Mouse (Mus musculus): ENCODE results near the gene Slc30a9. TPM values are rescaled to one million over a fixed set of nuclear protein-coding genes. Genes with fewer than 3 reads are reported as not detected.

Slc30a9 gene
- 100 to 1,000 TPM; 189 to 191 TPM for total RNA-seq (2021)
- long read RNA-seq, full-length matches to known transcripts, result 278 of 314 reads
- long read RNA-seq, partial matches to known transcripts, result 10 of 314 reads
- long read RNA-seq, other reads (novel, unspliced or antisense), result 26 of 314 reads

DNA sequence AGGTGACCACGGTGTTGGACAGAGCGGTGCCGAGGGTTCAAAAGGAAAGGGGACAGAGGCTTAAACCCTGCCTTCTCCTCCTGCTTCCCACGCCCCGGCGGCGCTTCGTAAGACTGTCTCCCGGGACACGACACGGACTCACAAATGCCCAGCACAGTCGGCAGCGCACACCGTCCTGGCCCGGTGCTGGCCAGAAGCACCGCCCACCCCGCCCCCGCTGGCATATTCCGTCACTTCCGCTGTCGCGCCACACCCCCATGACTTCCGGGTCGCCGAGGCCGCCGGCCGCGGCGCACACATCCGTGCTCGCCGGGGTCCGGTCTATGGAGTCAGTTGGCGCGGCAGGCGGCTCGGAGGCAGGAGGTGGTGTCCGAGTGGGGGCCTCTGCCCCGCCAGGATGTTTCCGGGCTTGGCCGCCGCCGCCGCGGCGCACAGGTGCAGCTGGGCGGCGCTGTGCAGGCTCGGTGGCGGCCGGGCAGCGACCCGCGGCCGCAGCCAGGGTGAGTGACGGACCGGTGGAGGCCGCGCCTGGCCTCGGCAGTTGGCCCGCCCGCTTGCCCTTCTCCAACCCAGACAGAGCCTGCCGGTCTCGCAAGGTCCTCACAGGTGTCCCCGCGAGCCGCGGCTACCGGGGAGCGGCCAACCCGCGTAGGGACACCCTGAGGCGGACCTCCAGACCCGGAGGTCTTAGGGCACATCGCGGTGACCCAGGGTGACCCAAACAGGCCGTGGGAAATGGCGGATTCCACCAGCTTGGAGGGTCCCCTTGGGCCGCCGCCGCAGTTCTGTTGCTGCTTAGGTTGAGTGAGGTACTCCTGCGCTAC lies at the start of gene Slc30a9:
Slc30a9 (plus strand) TSS at position 258 of the 824 bp plus-strand sequence.
- peak; percentile 86 to 93 for DNase-seq (ENCODE audit: low spot score in 2 of 2)

- no peak for DNase-seq (ENCODE audit: low spot score in 2 of 2)
These were observed 48.3 kb upstream of the Slc30a9 start for GRCm38 (mm10) chr5:67258473-67258872.

DNA sequence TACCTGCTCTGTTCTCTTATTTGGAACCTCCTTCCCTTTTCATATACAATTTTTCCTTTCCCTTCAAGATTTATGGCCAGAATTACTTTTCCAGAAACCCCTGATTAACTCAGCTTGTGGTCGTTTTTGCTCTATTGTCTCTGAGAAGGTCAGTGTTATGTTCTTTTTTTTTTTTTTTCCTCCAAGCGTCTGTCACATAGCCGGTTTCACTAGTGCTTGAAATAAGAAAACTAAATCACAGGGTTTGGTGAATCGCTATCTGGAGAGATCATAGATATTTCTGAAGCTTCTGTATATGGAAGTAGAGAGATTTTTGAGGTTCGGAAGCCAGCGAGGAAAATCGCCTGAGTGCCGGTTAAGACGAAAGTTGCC lies 46.6 kb upstream of the Slc30a9 start:
- no peak for DNase-seq (ENCODE audit: low spot score in 2 of 2)

- peak; percentile 93 to 97 for DNase-seq (ENCODE audit: low spot score in 2 of 2)
These were observed 46.0 kb upstream of the Slc30a9 start, which contains the start of gene Tmem33 for GRCm38 (mm10) chr5:67260531-67261371. Tmem33 (plus strand) TSS chr5:67260565.

GRCm38 (mm10) chr5:67262964-67263363 lies 43.8 kb upstream of the Slc30a9 start:
- no peak for DNase-seq (ENCODE audit: low spot score in 2 of 2)

DNA sequence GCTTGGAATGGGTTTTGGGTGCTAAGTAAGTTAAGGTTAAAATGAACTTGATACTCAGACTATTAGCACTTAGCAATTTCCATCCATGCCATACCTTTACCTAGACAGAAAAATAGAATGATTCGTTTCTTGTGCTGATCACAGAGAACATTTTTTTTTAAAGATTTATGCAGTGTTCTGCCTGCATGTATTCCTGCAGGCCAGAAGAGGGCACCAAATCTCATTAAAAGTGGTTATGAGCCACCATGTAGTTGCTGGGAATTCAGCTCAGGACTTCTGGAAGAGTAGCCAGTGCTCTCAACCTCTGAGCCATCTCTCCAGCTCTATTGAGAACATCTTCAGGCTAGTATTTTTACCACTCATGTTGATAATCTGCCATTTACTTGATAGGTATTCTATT lies 40.6 kb upstream of the Slc30a9 start:
- DNase-seq (ENCODE audit: low spot score in 2 of 2), result no peak

- DNase-seq (ENCODE audit: low spot score in 2 of 2), result no peak
These were observed 37.4 kb upstream of the Slc30a9 start for GRCm38 (mm10) chr5:67269309-67269708.

DNA sequence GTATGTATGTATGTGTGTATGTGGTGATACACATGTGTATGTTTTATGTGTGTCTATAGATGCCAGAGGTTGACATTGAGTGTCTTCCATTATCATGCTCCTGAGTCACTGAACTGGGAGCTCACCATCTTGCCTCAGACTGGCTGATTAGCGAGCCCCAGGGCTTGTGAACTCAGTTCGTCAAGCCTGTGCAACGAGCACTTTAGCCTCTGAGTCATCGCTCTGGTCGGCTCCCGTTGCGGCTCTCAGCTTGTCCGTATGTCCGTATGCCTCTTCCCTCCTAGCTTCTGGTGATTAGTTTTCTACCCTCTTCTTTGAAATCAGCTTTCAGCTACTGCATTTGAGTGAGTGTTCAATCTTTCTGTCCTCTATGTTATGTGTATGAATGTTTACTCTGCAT lies 27.3 kb upstream of the Slc30a9 start:
- no peak for DNase-seq (ENCODE audit: low spot score in 2 of 2)

DNA sequence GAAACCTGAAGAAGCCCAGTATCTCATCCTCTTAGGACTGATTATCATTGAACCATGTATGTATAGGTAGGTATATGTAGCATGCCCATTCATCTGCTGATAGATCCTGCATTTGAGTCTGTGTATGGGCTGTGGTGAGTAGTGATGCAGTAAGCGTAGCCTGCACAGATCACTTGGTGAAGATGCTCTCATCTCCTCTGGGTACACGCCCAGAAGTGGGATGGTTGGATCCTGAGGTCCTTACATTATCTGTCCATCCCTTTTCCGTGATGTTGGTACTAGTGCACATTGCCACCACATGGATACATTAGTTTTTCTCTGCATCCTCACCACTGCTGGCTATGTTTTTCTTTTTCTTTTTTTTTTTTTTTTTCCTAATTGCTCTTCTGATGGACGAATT lies 26.9 kb upstream of the Slc30a9 start:
- no peak for DNase-seq (ENCODE audit: low spot score in 2 of 2)

DNA sequence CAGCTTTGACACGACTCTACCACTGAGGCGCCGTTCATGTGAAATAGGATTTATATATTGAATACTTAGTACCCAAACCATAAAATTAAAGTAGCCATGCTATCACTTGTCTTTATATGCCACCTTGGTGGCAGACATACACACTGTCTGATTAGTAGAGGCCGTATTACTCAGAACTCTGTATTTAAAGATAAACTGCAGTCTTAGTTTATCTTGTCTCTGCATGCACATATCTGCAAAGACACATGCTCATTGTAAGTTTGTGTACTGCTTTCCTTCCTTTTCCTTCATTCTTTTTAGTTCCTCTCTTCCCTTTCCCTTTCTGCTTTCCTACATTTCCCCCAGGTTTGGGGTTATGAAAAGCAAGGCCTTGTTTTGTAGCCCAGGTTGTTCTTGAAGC lies 26.4 kb upstream of the Slc30a9 start:
- DNase-seq (ENCODE audit: low spot score in 2 of 2), result no peak

DNA sequence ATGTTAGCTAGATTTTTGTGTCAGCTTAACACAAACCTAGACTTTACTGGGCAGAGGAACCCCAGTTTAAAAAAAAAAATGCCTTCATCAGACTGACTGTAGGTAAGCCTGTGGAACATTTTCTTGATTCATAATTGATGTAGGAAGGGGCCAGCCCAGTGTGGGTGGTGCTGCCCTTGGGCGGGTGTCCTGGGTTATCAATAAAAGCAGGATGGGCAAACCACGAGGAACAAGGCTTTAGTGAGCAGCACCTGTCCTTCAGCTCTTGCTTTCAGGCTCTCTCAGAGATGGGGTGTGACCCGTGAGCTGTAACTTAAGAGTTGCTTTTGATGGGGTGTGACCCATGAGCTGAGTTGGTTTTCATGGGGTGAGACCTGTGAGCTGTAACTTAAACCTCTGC lies 11.7 kb upstream of the Slc30a9 start:
- no peak for DNase-seq (ENCODE audit: low spot score in 2 of 2)

- no peak for DNase-seq (ENCODE audit: low spot score in 2 of 2)
These were observed 11.1 kb upstream of the Slc30a9 start for GRCm38 (mm10) chr5:67295682-67296081.

- no peak for DNase-seq (ENCODE audit: low spot score in 2 of 2)
These were observed 10.6 kb upstream of the Slc30a9 start for GRCm38 (mm10) chr5:67296171-67296570.

GRCm38 (mm10) chr5:67297026-67297813 lies 9.5 kb upstream of the Slc30a9 start:
- no peak for DNase-seq (ENCODE audit: low spot score in 2 of 2)

DNA sequence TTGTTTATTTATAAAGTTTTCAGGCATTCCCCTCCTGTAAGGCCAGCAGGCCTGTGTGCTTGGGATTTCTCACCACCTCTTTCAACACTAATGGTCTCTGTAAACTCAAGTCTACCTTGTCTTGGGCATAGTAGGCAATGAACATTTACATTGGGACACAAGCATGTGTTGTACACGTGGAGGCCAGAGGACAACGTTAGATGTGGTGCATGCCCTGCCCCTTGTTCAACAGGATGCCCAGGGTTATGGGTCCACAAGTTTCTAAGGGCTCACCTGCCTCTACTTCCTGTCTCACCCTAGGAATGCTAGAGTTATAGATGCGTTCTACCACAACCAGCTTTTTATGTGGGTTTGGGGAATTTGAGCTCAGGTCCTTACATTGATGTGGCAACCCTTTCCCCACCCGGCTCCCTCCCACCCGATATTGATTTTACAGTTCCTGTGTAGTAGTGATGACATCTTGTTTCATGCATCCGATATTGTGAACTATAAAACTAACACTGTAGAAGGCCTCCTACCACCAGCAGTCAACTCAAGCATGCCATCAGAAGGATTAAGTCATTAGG lies 6.8 kb upstream of the Slc30a9 start:
- no peak for DNase-seq (ENCODE audit: low spot score in 2 of 2)

DNA sequence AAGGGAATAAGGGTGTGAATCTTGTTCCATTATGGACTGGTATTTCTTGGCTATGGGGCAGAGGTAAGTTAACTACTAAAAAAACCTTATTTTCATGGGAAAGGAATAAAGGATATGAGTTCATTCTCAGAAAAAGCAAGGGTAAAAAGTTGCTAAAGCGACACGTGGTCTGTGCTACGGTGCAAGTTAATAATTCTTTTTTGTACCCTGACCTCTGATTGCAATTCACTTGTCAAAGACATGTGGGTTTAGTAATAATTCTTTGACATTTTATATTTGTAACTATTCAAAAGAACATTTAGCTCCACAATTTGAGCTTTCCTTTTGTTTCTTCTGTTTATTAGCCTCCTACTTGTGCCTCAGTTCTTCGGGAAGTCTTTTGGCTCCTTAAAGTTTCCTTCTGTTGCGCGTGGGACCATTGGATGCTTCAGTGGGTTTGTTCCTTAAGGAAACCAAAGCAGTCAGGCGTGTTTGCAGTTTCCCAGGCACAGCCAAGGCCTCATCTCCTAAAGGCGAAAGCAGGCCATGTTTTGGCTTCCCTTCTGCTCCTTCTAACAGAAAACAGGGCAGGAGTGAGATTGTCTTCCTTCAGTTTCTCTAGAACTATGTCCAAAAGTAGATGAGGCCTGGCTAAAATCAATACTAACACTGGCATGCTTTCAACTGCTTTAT lies 5.7 kb upstream of the Slc30a9 start:
- peak in 1 of 2 experiments; percentile 33 for DNase-seq (ENCODE audit: low spot score in 2 of 2)

DNA sequence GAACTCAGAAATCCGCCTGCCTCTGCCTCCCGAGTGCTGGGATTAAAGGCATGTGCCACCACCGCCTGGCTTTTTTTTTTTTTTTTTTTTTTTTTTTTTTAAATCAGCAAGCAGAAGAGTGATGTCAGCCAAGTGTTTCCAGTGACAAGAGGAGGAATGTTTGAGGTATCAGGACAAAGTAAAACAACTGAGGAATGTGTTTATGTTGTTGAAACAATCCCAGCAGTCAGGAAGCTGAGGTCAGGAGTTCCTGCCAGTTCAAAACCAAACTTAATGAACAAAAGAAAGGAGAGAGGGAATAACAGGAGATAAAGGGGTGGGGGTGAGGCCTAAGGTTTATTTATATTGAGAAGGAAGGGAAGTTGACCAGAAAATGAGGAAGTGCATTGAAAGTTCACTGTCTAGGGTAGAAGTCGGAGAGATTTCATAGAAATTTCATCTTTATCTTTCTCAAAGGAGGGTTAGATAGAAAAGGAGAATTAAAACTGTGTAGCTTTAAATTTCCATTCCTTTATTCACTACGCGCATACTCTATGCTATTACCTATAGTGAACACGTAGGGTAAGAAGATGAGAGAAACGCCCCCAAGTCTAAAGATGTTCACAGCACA lies 4.9 kb upstream of the Slc30a9 start:
- no peak for DNase-seq (ENCODE audit: low spot score in 2 of 2)

GRCm38 (mm10) chr5:67303816-67304215 lies 2.9 kb upstream of the Slc30a9 start:
- no peak for DNase-seq (ENCODE audit: low spot score in 2 of 2)

DNA sequence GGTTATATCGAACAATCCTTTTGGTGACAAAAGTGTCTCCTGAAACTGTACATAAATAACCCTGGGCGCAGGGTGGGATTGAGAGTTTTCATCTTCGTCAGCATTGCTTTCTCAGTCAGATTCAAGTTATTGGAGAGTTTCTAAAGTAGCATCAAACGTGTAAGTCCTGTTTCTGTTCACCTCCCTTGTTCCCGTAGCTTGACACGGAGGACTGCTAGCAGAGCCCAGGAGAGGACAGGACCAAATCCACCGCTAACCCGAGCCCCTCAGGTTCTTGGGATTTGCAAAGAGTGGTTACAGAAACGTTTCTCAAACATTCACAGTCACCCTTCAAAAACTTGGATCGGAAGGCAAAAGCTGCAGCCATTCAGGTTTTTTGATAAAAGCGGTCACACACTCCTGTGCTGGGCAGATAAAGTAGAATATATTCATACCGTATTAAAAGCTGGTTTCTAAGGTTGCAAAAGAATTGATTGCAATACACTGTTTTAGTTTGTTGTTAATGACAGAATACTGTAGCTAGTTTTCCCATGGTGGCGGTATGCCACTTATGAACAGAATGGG lies 986 bp downstream of the Slc30a9 start:
- no peak for DNase-seq (ENCODE audit: low spot score in 2 of 2)
